Mouse (Mus musculus) granulocyte monocyte progenitor cell, adult 5-6 weeks (primary cell): ENCODE data around the gene Dpf1. TPM values are rescaled to one million over a fixed set of nuclear protein-coding genes. Genes with fewer than 3 reads are reported as not detected.

Experiments used
- total RNA-seq, 2 experiments: library from RNA; stranded (forward) in 1 of 2; stranded (reverse) in 1 of 2; fragments of 200-712, 200-1000 nt in 1 of 2; fragments of >200 nt in 1 of 2; fragmentation: Nextera tagmentation in 1 of 2; gene quantifications; 2 replicates each; pipeline ENCODE4 v1.2.3; 2014 to 2017

Gene Dpf1
- total RNA-seq, 2 experiments from 2014 or later: not detected

Other genes with a start within 250 kb of the Dpf1 start
- 4.7 TPM in 1 of 2 replicates, not detected in the other for gene Ryr1, start 178.8 kb upstream of the Dpf1 start, total RNA-seq (2014; fragmentation: Nextera tagmentation)
- 0.69 TPM in 1 of 2 replicates, not detected in the other for gene Ryr1, start 178.8 kb upstream of the Dpf1 start, total RNA-seq (2017)
- 0.51 and 6.3 TPM in 2 replicates for gene Rasgrp4, start 169.1 kb upstream of the Dpf1 start, total RNA-seq (2014; fragmentation: Nextera tagmentation)
- 0.43 and 1.2 TPM in 2 replicates for gene Rasgrp4, start 169.1 kb upstream of the Dpf1 start, total RNA-seq (2017)
- gene Fam98c, start 147.7 kb upstream of the Dpf1 start, total RNA-seq (2014; fragmentation: Nextera tagmentation): 18.3 and 18.8 TPM in 2 replicates
- 21.2 and 25.3 TPM in 2 replicates for gene Fam98c, start 147.7 kb upstream of the Dpf1 start, total RNA-seq (2017)
- 0.24 and 0.32 TPM in 2 replicates for gene Ggn, start 133.7 kb upstream of the Dpf1 start, total RNA-seq (2014; fragmentation: Nextera tagmentation)
- gene Ggn, start 133.7 kb upstream of the Dpf1 start, total RNA-seq (2017): 0.26 and 3.0 TPM in 2 replicates
- 2.6 and 2.8 TPM in 2 replicates for gene Spred3, start 133.5 kb upstream of the Dpf1 start, total RNA-seq (2014; fragmentation: Nextera tagmentation)
- gene Spred3, start 133.5 kb upstream of the Dpf1 start, total RNA-seq (2017): 0.26 and 0.95 TPM in 2 replicates
- gene Psmd8, start 123.2 kb upstream of the Dpf1 start, total RNA-seq (2014; fragmentation: Nextera tagmentation): 119 and 172 TPM in 2 replicates
- 165 and 166 TPM in 2 replicates for gene Psmd8, start 123.2 kb upstream of the Dpf1 start, total RNA-seq (2017)
- 0.49 TPM in 1 of 2 replicates, not detected in the other for gene Catsperg1, start 89.9 kb upstream of the Dpf1 start, total RNA-seq (2014; fragmentation: Nextera tagmentation)
- gene Catsperg1, start 89.9 kb upstream of the Dpf1 start, total RNA-seq (2017): 0.26 TPM in 1 of 2 replicates, not detected in the other
- 4.3 and 5.6 TPM in 2 replicates for gene Kcnk6, start 71.4 kb upstream of the Dpf1 start, total RNA-seq (2014; fragmentation: Nextera tagmentation)
- gene Kcnk6, start 71.4 kb upstream of the Dpf1 start, total RNA-seq (2017): 9.2 and 10.8 TPM in 2 replicates
- 57.1 and 86.7 TPM in 2 replicates for gene Yif1b, start 65.6 kb upstream of the Dpf1 start, total RNA-seq (2014; fragmentation: Nextera tagmentation)
- gene Yif1b, start 65.6 kb upstream of the Dpf1 start, total RNA-seq (2017): 33.1 and 33.4 TPM in 2 replicates
- not detected in 2 replicates for gene 2200002D01Rik, start 55.5 kb upstream of the Dpf1 start, total RNA-seq (2014; fragmentation: Nextera tagmentation)
- 0.99 TPM in 1 of 2 replicates, not detected in the other for gene 2200002D01Rik, start 55.5 kb upstream of the Dpf1 start, total RNA-seq (2017)
- gene Spint2, start 22.0 kb upstream of the Dpf1 start, total RNA-seq (2014; fragmentation: Nextera tagmentation): 45.1 and 55.0 TPM in 2 replicates
- gene Spint2, start 22.0 kb upstream of the Dpf1 start, total RNA-seq (2017): 24.4 and 29.9 TPM in 2 replicates
- not detected in 2 replicates for gene Ppp1r14a, start 14.6 kb upstream of the Dpf1 start, total RNA-seq (2014; fragmentation: Nextera tagmentation)
- not detected in 2 replicates for gene Ppp1r14a, start 14.6 kb upstream of the Dpf1 start, total RNA-seq (2017)
- gene Sipa1l3, start 214.7 kb downstream of the Dpf1 start, total RNA-seq (2014; fragmentation: Nextera tagmentation): 39.4 and 43.1 TPM in 2 replicates
- gene Sipa1l3, start 214.7 kb downstream of the Dpf1 start, total RNA-seq (2017): 5.8 and 6.2 TPM in 2 replicates